Mouse (Mus musculus) limb, embryonic 14.5 days (tissue): Measurements from ENCODE around the gene Tpsg1. TPM values are rescaled to one million over a fixed set of nuclear protein-coding genes. Genes with fewer than 3 reads are reported as not detected.

ENCODE experiments used
- ATAC-seq: fragments of 200-750 bp; cut with Nextera tagmentation; 2 replicates; pipeline ENCODE4 v1.8.0; 2017; ENCODE audit warnings: low read depth, moderate number of reproducible peaks, moderate TSS enrichment; ENCODE audit not compliant: low FRiP score
- DNase-seq: peaks from one replicate; pipeline ENCODE4 v3.0.0-alpha.2; 2015; ENCODE audit warnings: low spot score
- H3K27ac ChIP-seq: fragments of 300-500 bp; sonication (generic); replicated peaks from 2 replicates; pipeline ENCODE4 v1.5.1; 2014; ENCODE audit warnings: low read depth, mild to moderate bottlenecking, low read length, moderate library complexity, mixed read lengths
- H3K27me3 ChIP-seq: fragments of 300-500 bp; sonication (generic); 2 replicates; pipeline ENCODE4 v1.6.1; 2014; ENCODE audit warnings: low read length, mixed read lengths; ENCODE audit not compliant: control insufficient read depth, insufficient read depth
- H3K36me3 ChIP-seq: fragments of 300-500 bp; sonication (generic); 2 replicates; pipeline ENCODE4 v1.6.1; 2014; ENCODE audit warnings: mild to moderate bottlenecking, low read length, moderate library complexity, mixed read lengths; ENCODE audit not compliant: control insufficient read depth, insufficient read depth
- H3K4me1 ChIP-seq: fragments of 300-500 bp; sonication (generic); 2 replicates; pipeline ENCODE4 v1.6.1; 2014; ENCODE audit warnings: antibody characterized with exemption, low read length, mixed read lengths; ENCODE audit not compliant: control insufficient read depth, insufficient read depth
- H3K4me2 ChIP-seq: fragments of 300-500 bp; sonication (generic); replicated peaks from 2 replicates; pipeline ENCODE4 v1.6.1; 2014; ENCODE audit warnings: low read depth, mild to moderate bottlenecking, low read length, moderate library complexity; ENCODE audit not compliant: severe bottlenecking
- H3K4me3 ChIP-seq: fragments of 300-500 bp; sonication (generic); replicated peaks from 2 replicates; pipeline ENCODE4 v1.5.1; 2014; ENCODE audit warnings: low read length
- H3K9ac ChIP-seq: fragments of 300-500 bp; sonication (generic); 2 replicates; pipeline ENCODE4 v1.6.1; 2014; ENCODE audit warnings: mild to moderate bottlenecking, low read depth, low read length, moderate library complexity; ENCODE audit not compliant: severe bottlenecking
- H3K9me3 ChIP-seq: fragments of 300-500 bp; sonication (generic); 2 replicates; pipeline ENCODE4 v1.6.1; 2016; ENCODE audit warnings: low read length; ENCODE audit not compliant: control insufficient read depth
- POLR2A ChIP-seq: fragments of 200-500 bp; IDR thresholded peaks from 2 replicates; pipeline ENCODE4 v1.8.0; 2012; ENCODE audit warnings: inconsistent platforms, mild to moderate bottlenecking, moderate library complexity, borderline replicate concordance; ENCODE audit not compliant: insufficient read depth, insufficient read length; ENCODE audit errors: extremely low read depth
- WGBS: fragments of 180-500 bp; shearing (Covaris S2); extraction: QIAGEN DNeasy Blood & Tissue Kit; methylation state at CpG from one replicate; pipeline ENCODE4 v1.1.7; 2014; 5-methylcytosine and 5-hydroxymethylcytosine counted together
- polyA plus RNA-seq, 2 experiments: library from polyadenylated mRNA; depleted of rRNA in 1 of 2; stranded (reverse) in 1 of 2; unstranded in 1 of 2; fragments of >200 nt; fragmentation: Nextera tagmentation in 1 of 2; extraction: Ambion mirVana in 1 of 2; gene quantifications; 2 replicates each; pipeline versions ENCODE4 v1.2.1 to v1.2.3; 2012 to 2014

Gene Tpsg1
- polyA plus RNA-seq, 2 experiments = 11.3 to 14.6 TPM

DNA sequence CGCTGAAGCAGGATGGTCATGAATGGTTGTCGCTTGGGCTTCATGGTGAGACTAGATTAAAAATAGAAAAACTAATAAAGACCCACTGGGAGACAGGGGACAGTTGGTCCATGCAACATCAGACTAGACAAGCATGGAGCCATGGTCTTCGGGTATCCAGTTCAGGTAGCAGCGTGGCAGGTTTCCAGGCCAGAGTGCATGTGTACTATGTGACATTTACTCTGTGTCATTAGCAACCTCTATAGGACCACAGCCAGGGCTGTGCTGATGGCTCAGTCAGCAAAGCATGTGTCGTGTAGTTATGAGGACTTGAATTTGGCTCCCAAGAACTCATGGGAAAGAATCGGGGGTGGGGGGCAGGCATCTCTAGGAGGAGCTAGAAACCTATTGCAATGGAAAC lies 29.1 kb upstream of the Tpsg1 start:
- Histone ChIP-seq H3K36me3 (no peaks in the 10 kb centered on the region), H3K27me3 (no peaks in the 10 kb centered on the region), H3K9ac (no peak overlapping the region), H3K4me2 (no peak overlapping the region), H3K4me3 (no peak overlapping the region), H3K27ac (no peak overlapping the region), H3K9me3 (no peaks in the 10 kb centered on the region), H3K4me1 (no peaks in the 10 kb centered on the region)
- WGBS = 82% methylated on average over 6 of the region's 6 CpGs
- no peak for ATAC-seq
- TF ChIP-seq POLR2A = no peak
- no peak for DNase-seq

DNA sequence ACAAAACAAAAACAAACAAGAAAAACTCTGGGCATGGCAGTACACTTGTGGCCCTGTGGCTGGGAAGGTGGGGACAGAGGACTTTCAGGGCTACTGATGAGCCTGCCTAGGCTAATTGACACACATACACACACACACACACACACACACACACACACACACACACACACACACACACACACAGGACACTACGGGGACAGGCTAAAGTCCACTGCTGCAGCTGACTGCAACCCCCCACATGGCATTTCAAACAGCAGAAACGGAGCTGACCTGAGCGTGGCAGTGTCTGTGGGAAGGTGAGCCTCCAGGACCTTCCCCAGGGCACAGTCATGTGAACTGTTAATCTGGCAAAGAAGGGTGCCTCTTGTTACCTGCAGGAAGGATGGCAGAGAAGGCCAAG lies 27.6 kb upstream of the Tpsg1 start:
- Histone ChIP-seq H3K9me3 (no peaks in the 10 kb centered on the region), H3K27me3 (no peaks in the 10 kb centered on the region), H3K4me3 (no peak overlapping the region), H3K36me3 (no peaks in the 10 kb centered on the region), H3K9ac (no peak overlapping the region), H3K4me2 (no peak overlapping the region), H3K27ac (no peak overlapping the region), H3K4me1 (no peaks in the 10 kb centered on the region)
- no peak for ATAC-seq
- no peak for DNase-seq
- 53% methylated on average over 2 of the region's 3 CpGs for WGBS
- no peak for TF ChIP-seq POLR2A

DNA sequence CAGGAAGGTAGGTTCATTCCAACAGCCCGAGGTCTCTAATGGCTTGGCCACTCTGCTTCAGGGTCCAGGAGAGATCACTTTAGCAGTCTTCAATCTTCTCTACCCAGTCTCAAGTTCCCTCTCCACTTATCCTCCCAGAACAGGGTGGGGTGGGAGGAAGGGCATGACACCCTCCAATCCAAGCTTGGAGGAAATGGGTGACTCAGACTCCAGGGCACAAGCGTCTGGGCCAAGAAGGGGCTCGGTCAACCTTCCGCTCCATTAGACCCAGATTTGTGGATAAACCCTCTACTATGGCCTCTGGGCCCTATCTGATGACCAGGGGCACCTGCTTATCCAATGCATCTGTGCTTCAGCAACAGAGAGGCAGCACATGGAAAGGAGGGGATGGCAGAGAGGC lies 23.6 kb upstream of the Tpsg1 start, which contains the start of gene Tpsab1:
Gene Tpsab1 (minus strand): TSS at position 101 of the 400 bp plus-strand sequence.
- no peak within 1 kb of the TSS for H3K9ac ChIP-seq
- H3K36me3 ChIP-seq = no peaks in the 10 kb centered on the region
- no peaks in the 10 kb centered on the region for H3K27me3 ChIP-seq
- DNase-seq = no peak
- no peak within 1 kb of the TSS for H3K27ac ChIP-seq
- H3K4me1 ChIP-seq = no peaks in the 10 kb centered on the region
- no peak for ATAC-seq
- 94% methylated on average over 4 of the region's 4 CpGs for WGBS
- H3K4me2 ChIP-seq = no peak within 1 kb of the TSS
- H3K4me3 ChIP-seq = no peak within 1 kb of the TSS
- no peaks in the 10 kb centered on the region for H3K9me3 ChIP-seq
- TF ChIP-seq POLR2A = no peak

DNA sequence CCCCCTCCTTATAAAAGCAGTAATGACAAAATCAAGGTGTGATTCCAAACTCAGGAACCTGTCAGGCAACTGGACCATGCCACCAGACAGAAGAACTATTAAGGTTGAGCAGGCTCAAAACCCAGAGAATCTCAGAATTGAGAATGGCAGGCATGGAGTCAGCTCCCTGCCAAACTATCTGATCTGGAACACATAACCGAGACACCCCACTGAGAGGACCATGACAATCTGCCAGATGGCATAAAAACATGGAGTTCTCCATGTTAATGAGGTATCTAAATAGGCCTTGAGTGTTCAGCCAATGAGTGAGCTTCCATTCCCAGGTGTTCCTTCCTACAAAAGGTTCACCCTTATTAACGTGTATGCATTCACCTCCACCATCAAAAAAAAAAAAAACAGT lies 7.8 kb upstream of the Tpsg1 start:
- no peak for TF ChIP-seq POLR2A
- Histone ChIP-seq H3K36me3 (no peaks in the 10 kb centered on the region), H3K9me3 (no peaks in the 10 kb centered on the region), H3K27ac (no peak overlapping the region), H3K4me1 (no peaks in the 10 kb centered on the region), H3K4me2 (no peak overlapping the region), H3K9ac (no peak overlapping the region), H3K4me3 (no peak overlapping the region), H3K27me3 (no peaks in the 10 kb centered on the region)
- DNase-seq (no peak), ATAC-seq (no peak)
- WGBS = 71% methylated on average over 2 of the region's 2 CpGs

DNA sequence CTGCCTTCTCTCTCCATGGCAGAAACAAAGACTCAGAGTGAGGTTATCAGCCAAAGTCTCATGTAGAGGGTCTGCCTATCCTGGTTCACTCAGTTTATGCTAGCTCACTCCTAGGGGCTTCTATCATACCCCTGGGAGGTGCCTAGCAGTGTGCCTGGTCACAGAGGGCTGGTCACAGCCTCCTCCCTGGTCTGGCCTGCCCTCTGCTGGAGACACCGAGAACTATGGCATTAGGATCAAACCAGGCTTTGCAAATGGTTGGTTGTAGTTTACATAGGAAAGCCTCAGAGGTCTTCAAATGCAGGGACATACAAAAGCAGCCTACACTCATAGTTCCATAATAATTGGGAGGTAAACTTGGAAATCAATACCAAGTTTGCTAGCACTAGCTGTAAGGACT lies 5.3 kb upstream of the Tpsg1 start:
- H3K36me3 ChIP-seq = no peaks in the 10 kb centered on the region
- TF ChIP-seq POLR2A = no peak
- DNase-seq = no peak
- H3K4me2 ChIP-seq = no peak overlapping the region
- H3K27me3 ChIP-seq = no peaks in the 10 kb centered on the region
- H3K9ac ChIP-seq = no peak overlapping the region
- ATAC-seq = no peak
- no peak overlapping the region for H3K27ac ChIP-seq
- WGBS = 0% methylated on average over 1 of the region's 1 CpGs
- no peaks in the 10 kb centered on the region for H3K4me1 ChIP-seq
- H3K4me3 ChIP-seq = no peak overlapping the region
- no peaks in the 10 kb centered on the region for H3K9me3 ChIP-seq

DNA sequence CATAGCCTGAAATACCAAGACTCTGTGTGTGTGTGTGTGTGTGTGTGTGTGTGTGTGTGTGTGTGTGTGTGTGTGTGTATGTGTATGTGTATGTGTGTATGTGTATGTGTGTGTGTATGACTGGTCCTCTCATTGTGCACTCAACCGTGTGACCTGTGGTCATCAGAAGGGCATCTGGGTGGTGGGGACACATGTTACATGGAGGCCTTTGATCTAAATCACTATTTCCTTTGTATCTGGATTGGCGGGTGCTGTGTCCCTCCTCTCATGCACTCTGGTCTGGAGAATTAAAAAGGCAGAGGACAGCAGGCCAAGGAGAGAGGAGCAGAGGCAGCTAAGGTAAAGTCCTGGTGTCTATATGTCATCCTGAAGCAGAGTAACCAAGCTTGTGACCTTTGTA lies 3.1 kb upstream of the Tpsg1 start, which contains the start of gene Tpsb2:
Gene Tpsb2 (plus strand): TSS at position 301 of the 400 bp plus-strand sequence.
- H3K4me2 ChIP-seq = no peak within 1 kb of the TSS
- H3K9ac ChIP-seq = no peak within 1 kb of the TSS
- no peak within 1 kb of the TSS for H3K4me3 ChIP-seq
- WGBS = 66% methylated on average over 2 of the region's 2 CpGs
- no peaks in the 10 kb centered on the region for H3K36me3 ChIP-seq
- no peak for ATAC-seq
- H3K27me3 ChIP-seq = no peaks in the 10 kb centered on the region
- TF ChIP-seq POLR2A = no peak
- H3K9me3 ChIP-seq = no peaks in the 10 kb centered on the region
- no peaks in the 10 kb centered on the region for H3K4me1 ChIP-seq
- no peak for DNase-seq
- no peak within 1 kb of the TSS for H3K27ac ChIP-seq
